Mouse (Mus musculus) C2C12 (cell line): Measurements from ENCODE around the gene Prr22.

Experiments used
- CEBPB ChIP-seq: IDR thresholded peaks from one replicate; pipeline ENCODE4 v1.6.1; 2011; ENCODE audit warnings: low read depth, mild to moderate bottlenecking, control low read depth, moderate library complexity
- CTCF ChIP-seq: IDR thresholded peaks from one replicate; pipeline ENCODE4 v1.5.1; 2011; ENCODE audit not compliant: control insufficient read depth, insufficient read depth, insufficient read length
- MAX ChIP-seq: IDR thresholded peaks from one replicate; pipeline ENCODE4 v1.6.1; 2011; ENCODE audit warnings: mild to moderate bottlenecking, control low read depth
- USF1 ChIP-seq: IDR thresholded peaks from one replicate; pipeline ENCODE4 v1.6.1; 2011; ENCODE audit warnings: low read depth, mild to moderate bottlenecking, control low read depth, moderate library complexity

DNA sequence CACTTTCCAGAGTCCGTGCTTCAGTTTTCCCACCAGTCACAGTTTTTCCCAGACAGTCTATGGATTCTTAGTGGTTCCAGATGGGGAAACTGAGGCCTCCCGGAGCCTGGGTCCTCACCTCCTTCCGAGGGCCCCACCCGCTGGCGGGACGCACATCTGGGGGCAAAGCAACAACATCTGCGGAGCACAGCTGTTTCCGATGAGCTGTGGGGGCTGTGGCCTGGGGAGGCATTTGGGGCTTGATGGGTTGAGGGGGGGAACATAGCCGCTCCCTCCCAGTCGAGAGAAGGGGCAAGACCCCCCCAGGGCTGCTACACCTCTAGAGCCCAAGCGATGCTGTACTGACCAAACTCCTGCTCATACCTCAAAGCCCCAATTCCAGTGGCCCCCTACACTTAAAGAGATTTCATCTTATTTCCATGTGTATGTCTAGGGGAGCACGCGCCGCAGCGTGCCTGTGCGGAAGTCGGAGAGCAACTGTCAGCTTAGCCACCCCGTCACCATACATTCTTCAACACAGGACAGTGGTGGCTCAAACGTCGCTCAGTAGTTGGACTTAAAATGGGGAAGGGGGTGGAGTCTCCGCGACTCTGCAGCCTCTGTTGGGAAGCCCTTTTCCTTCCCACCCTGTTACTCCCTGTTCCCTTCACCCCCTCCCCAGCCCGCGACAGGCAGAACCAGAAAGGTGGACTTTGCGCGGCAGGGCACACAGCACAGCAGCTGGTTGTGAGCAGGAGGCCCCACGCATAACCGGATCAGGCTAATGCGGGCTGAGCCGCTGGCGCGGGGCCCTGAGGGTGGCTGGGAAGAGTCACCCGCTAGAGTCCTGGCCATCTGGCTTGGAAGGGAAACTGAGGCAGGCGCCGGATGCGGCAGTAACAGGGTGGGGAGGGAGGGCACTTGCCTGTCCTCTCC, 15.5 kb upstream of the Prr22 start:
- TF ChIP-seq CTCF, result no peak
- no peak for TF ChIP-seq MAX
- TF ChIP-seq USF1, result no peak
- TF ChIP-seq CEBPB, result no peak
